Mouse (Mus musculus): ENCODE results near the gene Aurka.

The Aurka gene

GRCm38 (mm10) chr2:172370411-172371223, at the start of gene Aurka, which contains the start of gene Cstf1:
Gene Aurka, minus strand, starts transcription at chr2:172370535.
Gene Cstf1, plus strand, starts transcription at chr2:172370681.
- peak; percentile 94 to 97 for DNase-seq

- no peak for DNase-seq
These were observed 47.9 kb upstream of the Aurka start for GRCm38 (mm10) chr2:172418208-172418607.

GRCm38 (mm10) chr2:172416876-172417275, 46.5 kb upstream of the Aurka start:
- DNase-seq = no peak

GRCm38 (mm10) chr2:172416218-172416617, 45.9 kb upstream of the Aurka start:
- no peak for DNase-seq

- no peak for DNase-seq
These were observed 43.6 kb upstream of the Aurka start for GRCm38 (mm10) chr2:172413894-172414293.

GRCm38 (mm10) chr2:172413273-172413672, 42.9 kb upstream of the Aurka start:
- no peak for DNase-seq

- DNase-seq = no peak
These were observed 42.1 kb upstream of the Aurka start for GRCm38 (mm10) chr2:172412454-172412853.

GRCm38 (mm10) chr2:172411091-172411490, 40.8 kb upstream of the Aurka start:
- no peak for DNase-seq

GRCm38 (mm10) chr2:172410686-172411085, 40.4 kb upstream of the Aurka start:
- no peak for DNase-seq

- no peak for DNase-seq
These were observed 37.2 kb upstream of the Aurka start for GRCm38 (mm10) chr2:172407499-172407898.

GRCm38 (mm10) chr2:172406173-172406572, 35.8 kb upstream of the Aurka start:
- DNase-seq = no peak

GRCm38 (mm10) chr2:172405011-172405410, 34.7 kb upstream of the Aurka start:
- no peak for DNase-seq

- DNase-seq = no peak
These were observed 33.9 kb upstream of the Aurka start for GRCm38 (mm10) chr2:172404239-172404638.

GRCm38 (mm10) chr2:172401116-172401825, 30.9 kb upstream of the Aurka start:
- no peak for DNase-seq

- no peak for DNase-seq
These were observed 29.6 kb upstream of the Aurka start for GRCm38 (mm10) chr2:172399901-172400300.

- DNase-seq = no peak
These were observed 25.6 kb upstream of the Aurka start for GRCm38 (mm10) chr2:172395961-172396360.

GRCm38 (mm10) chr2:172394671-172395070, 24.3 kb upstream of the Aurka start:
- DNase-seq = no peak

GRCm38 (mm10) chr2:172394052-172394392, 23.7 kb upstream of the Aurka start:
- no peak for DNase-seq

- DNase-seq = no peak
These were observed 23.2 kb upstream of the Aurka start, which contains the start of gene Cass4 for GRCm38 (mm10) chr2:172393391-172394051. Gene Cass4, plus strand, starts transcription at chr2:172393794.

- no peak for DNase-seq
These were observed 21.7 kb upstream of the Aurka start for GRCm38 (mm10) chr2:172392041-172392521.

GRCm38 (mm10) chr2:172390341-172390740, 20.0 kb upstream of the Aurka start:
- DNase-seq = no peak

GRCm38 (mm10) chr2:172384715-172385114, 14.4 kb upstream of the Aurka start:
- DNase-seq = no peak

GRCm38 (mm10) chr2:172381898-172382297, 11.6 kb upstream of the Aurka start:
- DNase-seq = no peak
